Mouse (Mus musculus) small intestine, adult 2 months (tissue): ENCODE data around the gene Gm2a.

Experiments
- CTCF ChIP-seq: fragments of 200-500 bp; IDR thresholded peaks from 2 replicates; pipeline ENCODE4 v1.5.1; 2012; ENCODE audit warnings: low read depth, mild to moderate bottlenecking, control low read depth, inconsistent platforms, low read length, moderate library complexity, mixed read lengths; ENCODE audit not compliant: insufficient replicate concordance, insufficient read length; ENCODE audit errors: extremely low read depth
- POLR2A ChIP-seq: fragments of 200-500 bp; IDR thresholded peaks from 2 replicates; pipeline ENCODE4 v1.6.1; 2012; ENCODE audit warnings: low read depth, mild to moderate bottlenecking, control low read depth, inconsistent platforms, low read length, moderate library complexity

- TF ChIP-seq CTCF (no peak), POLR2A (no peak)
Measured at GRCm38 (mm10) chr11:55110566-55111169, 12.8 kb downstream of the Gm2a start.
